In the genomic region with DNA sequence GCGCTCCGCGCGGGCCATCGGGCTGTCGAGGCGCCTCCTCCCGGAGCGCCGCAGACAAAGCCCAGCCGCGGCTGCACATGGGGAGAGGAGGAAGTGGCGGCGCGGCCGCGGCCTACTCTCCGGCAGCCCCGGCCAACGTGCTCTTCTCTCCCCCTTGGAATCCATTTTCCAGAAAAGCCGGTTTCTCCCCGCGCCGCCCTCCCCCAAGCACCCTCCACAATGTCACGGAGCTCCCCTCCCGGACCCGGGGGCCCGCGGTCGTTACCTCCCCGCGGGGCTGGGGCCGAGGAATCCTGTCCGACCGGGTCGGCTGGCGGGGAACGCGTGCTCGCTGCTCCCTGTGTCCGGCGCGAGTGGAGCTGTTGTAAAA, we compare ENCODE assay signal across 8 mouse cellular contexts. TPM values are rescaled to one million over a fixed set of nuclear protein-coding genes. Genes with fewer than 3 reads are reported as not detected.
A peak's percentile ranks its signal among the peaks of the same experiment; 100 is the strongest.
DNase-seq lines count a peak whose midpoint lies in the region; ATAC-seq and TF ChIP-seq lines count a peak whose summit lies in the region.

No protein-coding gene starts in this region.

- H3K79me2 ChIP-seq in CH12.LX (replicated peaks; ENCODE audit: control insufficient read depth, extremely low read depth, insufficient read depth, poor library complexity, severe bottlenecking): peaks cover 40% of the 10 kb centered on the region

- peak overlapping the region; percentile 99 for H3K9ac ChIP-seq in CH12.LX (ENCODE audit: insufficient read depth, low read depth)
- H3K9ac ChIP-seq in embryonic facial prominence, embryonic 14.5 days (ENCODE audit: low read depth, low read length): peak overlapping the region; percentile 97

- no peaks in the 10 kb centered on the region for H3K9me3 ChIP-seq in CH12.LX (replicated peaks; ENCODE audit: low read length)
- no peaks in the 10 kb centered on the region for H3K9me3 ChIP-seq in embryonic facial prominence, embryonic 14.5 days (ENCODE audit: control insufficient read depth, low read length)

- no peak for TF ChIP-seq CTCF in CH12.LX (conservative IDR thresholded peaks at IDR 0.05 in 1 of 2, IDR thresholded peaks at IDR 0.05 in 1 of 2; ENCODE audit: low read depth in 2 of 2, low read length in 2 of 2)
- no peak for TF ChIP-seq CTCF in layer of hippocampus, adult 2 months (conservative IDR thresholded peaks at IDR 0.05)

- peak; percentile 5; the same call in 1 of the 2 replicates for ATAC-seq in embryonic facial prominence, embryonic 14.5 days (ENCODE audit: low read depth)
- no peak for ATAC-seq in monocyte, adult 5-6 weeks (replicated peaks; ENCODE audit: insufficient number of reproducible peaks, low FRiP score, low TSS enrichment, poor library complexity, severe bottlenecking)

- peaks cover 0 to 23% of the 10 kb centered on the region in 2 experiments; a peak in 2 of 4 replicates for H3K4me1 ChIP-seq in CH12.LX (ENCODE audit: control insufficient read depth in 1 of 2, insufficient read depth in 2 of 2)
- peaks cover 7% of the 10 kb centered on the region for H3K4me1 ChIP-seq in embryonic facial prominence, embryonic 14.5 days (ENCODE audit: control insufficient read depth, insufficient read depth, low read length)

- peaks cover 5 to 25% of the 10 kb centered on the region in 2 experiments for H3K36me3 ChIP-seq in CH12.LX (replicated peaks in 1 of 2; ENCODE audit: control insufficient read depth in 1 of 2, insufficient read depth in 1 of 2, low read length in 1 of 2)
- H3K36me3 ChIP-seq in embryonic facial prominence, embryonic 14.5 days (ENCODE audit: control insufficient read depth, insufficient read depth, low read length): peaks cover 33% of the 10 kb centered on the region

- DNase-seq in 3134 (ENCODE audit: extremely low read depth, insufficient read length, low spot score) (peak; percentile 71), CH12.LX (ENCODE audit: extremely low read depth) (no peak)
- DNase-seq in embryonic facial prominence, embryonic 14.5 days (ENCODE audit: low spot score): peak; percentile 47
- peak; percentile 55 for DNase-seq in heart, postnatal 4 days
- DNase-seq in layer of hippocampus, adult 2 months (ENCODE audit: low spot score in 2 of 2): peak in 1 of 2 experiments; percentile 14
- peak; percentile 11 for DNase-seq in lung, postnatal 25 days (ENCODE audit: low spot score)
- DNase-seq in right cerebral cortex, postnatal 36 days (ENCODE audit: low spot score in 2 of 2): peak; percentile 12 to 20

- in situ Hi-C loops in CH12.LX (cut with MboI; ENCODE audit: low pct_ligation_motif_present, low pct_unique_long_range_greater_than_20kb, low sequenced_read_pairs): loop anchor here (5.0 kb wide), 1 partner anchor 41 kb away; no protein-coding TSS in a partner anchor

- peak overlapping the region; percentile 69 to 98 (median 97) for H3K4me3 ChIP-seq in CH12.LX (replicated peaks in 1 of 3; ENCODE audit: low read depth in 2 of 3, low read length in 2 of 3, poor library complexity in 1 of 3)
- peak overlapping the region; percentile 99 for H3K4me3 ChIP-seq in embryonic facial prominence, embryonic 14.5 days (ENCODE audit: low read depth, low read length)
- H3K4me3 ChIP-seq in layer of hippocampus, adult 2 months: peak overlapping the region; percentile 79

- dilution Hi-C loops in CH12.LX (cut with MboI; ENCODE audit: extremely low pct_ligation_motif_present, extremely low pct_unique_long_range_greater_than_20kb, low sequenced_read_pairs): no loop called here

- no peak for TF ChIP-seq POLR2A in CH12.LX (IDR thresholded peaks at IDR 0.05; ENCODE audit: low read depth, low read length)

- no peak for TF ChIP-seq EP300 in CH12.LX (IDR thresholded peaks at IDR 0.05; ENCODE audit: low read length)

- 0% methylated on average over 5 of the region's 43 CpGs for WGBS in embryonic facial prominence, embryonic 14.5 days

- H3K27ac ChIP-seq in CH12.LX (ENCODE audit: insufficient read depth, low read depth): peak overlapping the region; percentile 66
- peak overlapping the region; percentile 99 for H3K27ac ChIP-seq in embryonic facial prominence, embryonic 14.5 days (replicated peaks; ENCODE audit: low read depth, low read length)
- peak overlapping the region; percentile 97 for H3K27ac ChIP-seq in layer of hippocampus, adult 2 months

- no peak overlapping the region for H3K4me2 ChIP-seq in CH12.LX (ENCODE audit: insufficient read depth, low read depth, poor library complexity, severe bottlenecking)
- H3K4me2 ChIP-seq in embryonic facial prominence, embryonic 14.5 days (ENCODE audit: low read depth, low read length): peak overlapping the region; percentile 91; the same call in 1 of the 2 replicates

- no peak for TF ChIP-seq RAD21 in CH12.LX (IDR thresholded peaks at IDR 0.05; ENCODE audit: low read depth, low read length)

- H3K27me3 ChIP-seq in CH12.LX (replicated peaks): peaks cover 11% of the 10 kb centered on the region
- H3K27me3 ChIP-seq in embryonic facial prominence, embryonic 14.5 days (replicated peaks; ENCODE audit: control insufficient read depth, insufficient read depth, low read length): no peaks in the 10 kb centered on the region

TF ChIP-seq in CH12.LX, 34 proteins besides CTCF, POLR2A, EP300 and RAD21:
- TF ChIP-seq SIN3A (IDR thresholded peaks at IDR 0.05; ENCODE audit: low read length) (0 out of 2 replicates have a peak, but pooled peaks have one; percentile 3), BHLHE40 (IDR thresholded peaks at IDR 0.05; ENCODE audit: low read depth, low read length) (no peak), TCF12 (IDR thresholded peaks at IDR 0.05; ENCODE audit: low read depth, low read length) (0 out of 2 replicates have a peak, but pooled peaks have one; percentile 7), RCOR1 (conservative IDR thresholded peaks at IDR 0.05; ENCODE audit: low read depth, low read length) (no peak), MAX (IDR thresholded peaks at IDR 0.05; ENCODE audit: low read length) (no peak), ZC3H11A (IDR thresholded peaks at IDR 0.05; ENCODE audit: low read depth, low read length) (no peak), TBP (conservative IDR thresholded peaks at IDR 0.05; ENCODE audit: low read depth, low read length) (no peak), PAX5 (IDR thresholded peaks at IDR 0.05; ENCODE audit: low read length) (no peak), ELF1 (IDR thresholded peaks at IDR 0.05; ENCODE audit: low read depth, low read length) (no peak), USF1 (IDR thresholded peaks at IDR 0.05; ENCODE audit: low read depth, low read length) (no peak), ZMIZ1 (IDR thresholded peaks at IDR 0.05; ENCODE audit: low read depth, low read length) (no peak), CHD2 (IDR thresholded peaks at IDR 0.05; ENCODE audit: low read length) (no peak), ETS1 (conservative IDR thresholded peaks at IDR 0.05; ENCODE audit: low read depth, low read length) (no peak), MYC (IDR thresholded peaks at IDR 0.05; ENCODE audit: low read depth, low read length) (no peak), NELFE (IDR thresholded peaks at IDR 0.05; ENCODE audit: low read depth, low read length) (no peak), JUN (IDR thresholded peaks at IDR 0.05; ENCODE audit: insufficient read depth, low read depth, low read length) (no peak), MAFK (IDR thresholded peaks at IDR 0.05; ENCODE audit: insufficient replicate concordance, low read length) (no peak), CHD1 (IDR thresholded peaks at IDR 0.05; ENCODE audit: low read depth, low read length) (no peak), POLR2AphosphoS2 (IDR thresholded peaks at IDR 0.05; ENCODE audit: low read depth, low read length) (0 out of 2 replicates have a peak, but pooled peaks have one; percentile 8), GABPA (IDR thresholded peaks at IDR 0.05; ENCODE audit: insufficient replicate concordance, low read depth, low read length) (no peak)
TF ChIP-seq in CH12.LX: peak in this region for 3.

RNA-seq across cellular contexts. Expression of a gene that starts 0.6 kb away (rescaled TPM):
- total RNA-seq in CH12.LX (2012; rRNA removed): 102 and 141 TPM in 2 replicates
- 227 and 267 TPM in 2 replicates for total RNA-seq in CH12.LX (2014; rRNA removed)
- 213 and 267 TPM in 2 replicates for polyA plus RNA-seq in CH12.LX (2012; ENCODE audit: insufficient read length, low read depth)
- polyA plus RNA-seq in embryonic facial prominence, embryonic 14.5 days (2014; fragmentation: Nextera tagmentation; extraction: Ambion mirVana): 118 and 123 TPM in 2 replicates
- 100 to 1,000 TPM in 1 of 2 experiments, 10 to 100 TPM in 1; 96.9 to 107 TPM for total RNA-seq in heart, postnatal 4 days (2021)
- total RNA-seq in layer of hippocampus, adult 2 months (2021): 10 to 100 TPM; 62.7 to 64.7 TPM
- total RNA-seq in monocyte, adult 5-6 weeks (2017): 112 to 157 TPM (median 127 TPM) in 3 replicates

RNA-seq across cellular contexts. Expression of a gene that starts 25.4 kb away (rescaled TPM):
- total RNA-seq in CH12.LX (2012; rRNA removed) (0.67 TPM in 1 of 2 replicates, not detected in the other), CH12.LX (2014; rRNA removed) (not detected in 2 replicates)
- 3.9 and 9.4 TPM in 2 replicates for polyA plus RNA-seq in CH12.LX (2012; ENCODE audit: insufficient read length, low read depth)
- polyA plus RNA-seq in embryonic facial prominence, embryonic 14.5 days (2014; fragmentation: Nextera tagmentation; extraction: Ambion mirVana): 0.58 and 1.2 TPM in 2 replicates
- 1 to 10 TPM in 1 of 2 experiments, under 1 TPM in 1; 0.90 to 1.3 TPM for total RNA-seq in heart, postnatal 4 days (2021)
- not detected for total RNA-seq in layer of hippocampus, adult 2 months (2021)
- total RNA-seq in monocyte, adult 5-6 weeks (2017): not detected in 3 replicates

RNA-seq across cellular contexts. Expression of a gene that starts 43.0 kb away (rescaled TPM):
- 8.0 and 8.7 TPM in 2 replicates for total RNA-seq in CH12.LX (2012; rRNA removed)
- 13.9 and 17.4 TPM in 2 replicates for total RNA-seq in CH12.LX (2014; rRNA removed)
- polyA plus RNA-seq in CH12.LX (2012; ENCODE audit: insufficient read length, low read depth): 10.0 and 10.6 TPM in 2 replicates
- polyA plus RNA-seq in embryonic facial prominence, embryonic 14.5 days (2014; fragmentation: Nextera tagmentation; extraction: Ambion mirVana): 24.6 and 25.1 TPM in 2 replicates
- 10 to 100 TPM; 27.2 to 29.0 TPM for total RNA-seq in heart, postnatal 4 days (2021)
- 10 to 100 TPM; 47.9 to 48.3 TPM for total RNA-seq in layer of hippocampus, adult 2 months (2021)
- 34.1 to 44.9 TPM (median 35.3 TPM) in 3 replicates for total RNA-seq in monocyte, adult 5-6 weeks (2017)
